Mouse (Mus musculus) stomach, embryonic 15.5 days (tissue): ENCODE data around the gene Grik4. TPM values are rescaled to one million over a fixed set of nuclear protein-coding genes. Genes with fewer than 3 reads are reported as not detected.
A peak's percentile ranks its signal among the peaks of the same experiment; 100 is the strongest.

ENCODE experiments used
- ATAC-seq: fragments of 200-750 bp; cut with Nextera tagmentation; 2 replicates; pipeline ENCODE4 v1.8.0; 2017; ENCODE audit warnings: low read depth, moderate number of reproducible peaks, moderate TSS enrichment; ENCODE audit not compliant: insufficient read depth, low FRiP score
- H3K27ac ChIP-seq: fragments of 300-500 bp; sonication (generic); 2 replicates; pipeline ENCODE4 v1.5.1; 2015; ENCODE audit warnings: mild to moderate bottlenecking, inconsistent platforms
- H3K27me3 ChIP-seq: fragments of 300-500 bp; sonication (generic); replicated peaks from 2 replicates; pipeline ENCODE4 v1.6.1; 2015; ENCODE audit warnings: inconsistent platforms
- H3K36me3 ChIP-seq: fragments of 300-500 bp; sonication (generic); 2 replicates; pipeline ENCODE4 v1.6.1; 2015; ENCODE audit warnings: inconsistent platforms
- H3K4me1 ChIP-seq: fragments of 300-500 bp; sonication (generic); 2 replicates; pipeline ENCODE4 v1.6.1; 2015; ENCODE audit warnings: inconsistent platforms
- H3K4me2 ChIP-seq: fragments of 300-500 bp; sonication (generic); 2 replicates; pipeline ENCODE4 v1.6.1; 2015; ENCODE audit warnings: mild to moderate bottlenecking, inconsistent platforms
- H3K4me3 ChIP-seq: fragments of 300-500 bp; sonication (generic); replicated peaks from 2 replicates; pipeline ENCODE4 v1.5.1; 2015; ENCODE audit warnings: inconsistent platforms
- H3K9ac ChIP-seq: fragments of 300-500 bp; sonication (generic); 2 replicates; pipeline ENCODE4 v1.6.1; 2015; ENCODE audit warnings: inconsistent platforms
- H3K9me3 ChIP-seq: fragments of 300-500 bp; sonication (generic); 2 replicates; pipeline ENCODE4 v1.6.1; 2016; ENCODE audit warnings: inconsistent platforms
- WGBS: fragments of 180-500 bp; shearing (Covaris S2); methylation state at CpG from one replicate; pipeline ENCODE4 v1.1.7; 2015; 5-methylcytosine and 5-hydroxymethylcytosine counted together
- polyA plus RNA-seq: library from polyadenylated mRNA; unstranded; fragments of >200 nt; fragmentation: Nextera tagmentation; extraction: Ambion mirVana; gene quantifications from 2 replicates; pipeline ENCODE4 v1.2.1, GENCODE M21; 2015

Gene Grik4
- polyA plus RNA-seq, 1 experiment from 2014 or later: 1.1 TPM

GRCm38 (mm10) chr9:42686104-42686503 lies 258.2 kb downstream of the Grik4 start:
- Histone ChIP-seq H3K27me3 (no peaks in the 10 kb centered on the region), H3K36me3 (no peaks in the 10 kb centered on the region), H3K9ac (no peak overlapping the region), H3K9me3 (no peaks in the 10 kb centered on the region), H3K4me3 (no peak overlapping the region), H3K4me1 (no peaks in the 10 kb centered on the region), H3K4me2 (no peak overlapping the region), H3K27ac (no peak overlapping the region)
- WGBS: 85% methylated on average over 5 of the region's 5 CpGs
- ATAC-seq: no peak

- no peak overlapping the region for H3K4me3 ChIP-seq
- peaks cover 7% of the 10 kb centered on the region; the same call in 1 of the 2 replicates for H3K4me1 ChIP-seq
- H3K27ac ChIP-seq: peak overlapping the region; percentile 81
- peak overlapping the region; percentile 21; the same call in 1 of the 2 replicates for H3K4me2 ChIP-seq
- ATAC-seq: no peak
- H3K27me3 ChIP-seq: no peaks in the 10 kb centered on the region
- H3K9ac ChIP-seq: no peak overlapping the region
- no peaks in the 10 kb centered on the region for H3K9me3 ChIP-seq
- WGBS: 59% methylated on average over 5 of the region's 5 CpGs
- no peaks in the 10 kb centered on the region for H3K36me3 ChIP-seq
These were observed 270.3 kb downstream of the Grik4 start for GRCm38 (mm10) chr9:42674017-42674412.

- Histone ChIP-seq H3K27me3 (no peaks in the 10 kb centered on the region), H3K9ac (no peak overlapping the region), H3K9me3 (no peaks in the 10 kb centered on the region), H3K27ac (peak overlapping the region; percentile 81), H3K4me1 (peaks cover 7% of the 10 kb centered on the region; the same call in 1 of the 2 replicates), H3K4me2 (peak overlapping the region; percentile 21; the same call in 1 of the 2 replicates), H3K36me3 (no peaks in the 10 kb centered on the region), H3K4me3 (no peak overlapping the region)
- peak; percentile 87; the same call in 1 of the 2 replicates for ATAC-seq
- WGBS: 37% methylated on average over 12 of the region's 12 CpGs
These were observed 270.8 kb downstream of the Grik4 start for GRCm38 (mm10) chr9:42673385-42674016.

GRCm38 (mm10) chr9:42672982-42673381 lies 271.3 kb downstream of the Grik4 start:
- no peak overlapping the region for H3K4me3 ChIP-seq
- H3K4me1 ChIP-seq: peaks cover 7% of the 10 kb centered on the region; the same call in 1 of the 2 replicates
- peak overlapping the region; percentile 21; the same call in 1 of the 2 replicates for H3K4me2 ChIP-seq
- H3K27me3 ChIP-seq: no peaks in the 10 kb centered on the region
- peak overlapping the region; percentile 81 for H3K27ac ChIP-seq
- ATAC-seq: peak; percentile 77; the same call in 1 of the 2 replicates
- no peaks in the 10 kb centered on the region for H3K9me3 ChIP-seq
- no peak overlapping the region for H3K9ac ChIP-seq
- 41% methylated on average over 8 of the region's 8 CpGs for WGBS
- no peaks in the 10 kb centered on the region for H3K36me3 ChIP-seq

- no peak for ATAC-seq
- no peak overlapping the region for H3K9ac ChIP-seq
- peaks cover 7% of the 10 kb centered on the region; the same call in 1 of the 2 replicates for H3K4me1 ChIP-seq
- no peaks in the 10 kb centered on the region for H3K36me3 ChIP-seq
- H3K9me3 ChIP-seq: no peaks in the 10 kb centered on the region
- H3K4me2 ChIP-seq: no peak overlapping the region
- H3K4me3 ChIP-seq: no peak overlapping the region
- H3K27ac ChIP-seq: no peak overlapping the region
- H3K27me3 ChIP-seq: no peaks in the 10 kb centered on the region
- 42% methylated on average over 2 of the region's 2 CpGs for WGBS
These were observed 273.7 kb downstream of the Grik4 start for GRCm38 (mm10) chr9:42670619-42671018.

- H3K4me2 ChIP-seq: no peak overlapping the region
- no peak for ATAC-seq
- H3K27ac ChIP-seq: no peak overlapping the region
- H3K4me1 ChIP-seq: no peaks in the 10 kb centered on the region
- H3K9me3 ChIP-seq: no peaks in the 10 kb centered on the region
- no peak overlapping the region for H3K9ac ChIP-seq
- 52% methylated on average over 1 of the region's 1 CpGs for WGBS
- no peaks in the 10 kb centered on the region for H3K27me3 ChIP-seq
- H3K4me3 ChIP-seq: no peak overlapping the region
- H3K36me3 ChIP-seq: no peaks in the 10 kb centered on the region
These were observed 282.8 kb downstream of the Grik4 start for GRCm38 (mm10) chr9:42661481-42661880.

- H3K9ac ChIP-seq: no peak overlapping the region
- no peaks in the 10 kb centered on the region for H3K36me3 ChIP-seq
- no peaks in the 10 kb centered on the region for H3K4me1 ChIP-seq
- WGBS: 85% methylated on average over 2 of the region's 2 CpGs
- H3K4me3 ChIP-seq: no peak overlapping the region
- H3K27ac ChIP-seq: no peak overlapping the region
- no peaks in the 10 kb centered on the region for H3K27me3 ChIP-seq
- H3K9me3 ChIP-seq: no peaks in the 10 kb centered on the region
- ATAC-seq: no peak
- no peak overlapping the region for H3K4me2 ChIP-seq
These were observed 291.5 kb downstream of the Grik4 start for GRCm38 (mm10) chr9:42652756-42653155.

- no peak overlapping the region for H3K9ac ChIP-seq
- H3K4me3 ChIP-seq: no peak overlapping the region
- no peaks in the 10 kb centered on the region for H3K27me3 ChIP-seq
- no peak overlapping the region for H3K4me2 ChIP-seq
- 52% methylated on average over 4 of the region's 4 CpGs for WGBS
- H3K4me1 ChIP-seq: no peaks in the 10 kb centered on the region
- H3K36me3 ChIP-seq: no peaks in the 10 kb centered on the region
- no peak overlapping the region for H3K27ac ChIP-seq
- H3K9me3 ChIP-seq: no peaks in the 10 kb centered on the region
- ATAC-seq: no peak
These were observed 292.0 kb downstream of the Grik4 start for GRCm38 (mm10) chr9:42652309-42652708.

- no peaks in the 10 kb centered on the region for H3K9me3 ChIP-seq
- H3K27me3 ChIP-seq: no peaks in the 10 kb centered on the region
- H3K9ac ChIP-seq: no peak overlapping the region
- H3K27ac ChIP-seq: no peak overlapping the region
- WGBS: 75% methylated on average over 5 of the region's 5 CpGs
- no peak for ATAC-seq
- no peak overlapping the region for H3K4me3 ChIP-seq
- no peak overlapping the region for H3K4me2 ChIP-seq
- H3K36me3 ChIP-seq: no peaks in the 10 kb centered on the region
- no peaks in the 10 kb centered on the region for H3K4me1 ChIP-seq
These were observed 294.4 kb downstream of the Grik4 start for GRCm38 (mm10) chr9:42649872-42650271.

GRCm38 (mm10) chr9:42648051-42648450 lies 296.2 kb downstream of the Grik4 start:
- Histone ChIP-seq H3K27ac (no peak overlapping the region), H3K36me3 (no peaks in the 10 kb centered on the region), H3K9me3 (no peaks in the 10 kb centered on the region), H3K4me2 (no peak overlapping the region), H3K27me3 (no peaks in the 10 kb centered on the region), H3K4me1 (no peaks in the 10 kb centered on the region), H3K4me3 (no peak overlapping the region), H3K9ac (no peak overlapping the region)
- ATAC-seq: no peak
- 90% methylated on average over 3 of the region's 3 CpGs for WGBS

- 55% methylated on average over 3 of the region's 3 CpGs for WGBS
- H3K4me1 ChIP-seq: no peaks in the 10 kb centered on the region
- H3K27me3 ChIP-seq: no peaks in the 10 kb centered on the region
- no peak overlapping the region for H3K27ac ChIP-seq
- H3K4me2 ChIP-seq: no peak overlapping the region
- no peak for ATAC-seq
- no peaks in the 10 kb centered on the region for H3K36me3 ChIP-seq
- H3K9ac ChIP-seq: no peak overlapping the region
- H3K4me3 ChIP-seq: no peak overlapping the region
- H3K9me3 ChIP-seq: no peaks in the 10 kb centered on the region
These were observed 296.7 kb downstream of the Grik4 start for GRCm38 (mm10) chr9:42647596-42647995.

GRCm38 (mm10) chr9:42646821-42647220 lies 297.5 kb downstream of the Grik4 start:
- Histone ChIP-seq H3K27ac (no peak overlapping the region), H3K4me2 (no peak overlapping the region), H3K36me3 (no peaks in the 10 kb centered on the region), H3K27me3 (no peaks in the 10 kb centered on the region), H3K9ac (no peak overlapping the region), H3K4me3 (no peak overlapping the region), H3K9me3 (no peaks in the 10 kb centered on the region), H3K4me1 (no peaks in the 10 kb centered on the region)
- 69% methylated on average over 10 of the region's 10 CpGs for WGBS
- ATAC-seq: no peak
